Mouse (Mus musculus) erythroblast, embryonic 14.5 days (primary cell): ENCODE data around the gene Cdk20.

Source experiments
- GATA1 ChIP-seq: IDR thresholded peaks from 2 replicates; pipeline ENCODE4 v1.6.1; 2012; ENCODE audit warnings: low read length, inconsistent platforms, mixed read lengths
- TAL1 ChIP-seq: IDR thresholded peaks from 3 replicates; pipeline ENCODE4 v1.6.1; 2012; ENCODE audit warnings: low read length, inconsistent platforms, mixed read lengths

- TF ChIP-seq TAL1 (no peak), GATA1 (no peak)
Measured at GRCm38 (mm10) chr13:64450001-64450794, 18.1 kb downstream of the Cdk20 start.
